Mouse (Mus musculus) adrenal gland, adult 8-10 months (tissue): ENCODE data around the gene Grik4. TPM values are rescaled to one million over a fixed set of nuclear protein-coding genes. Genes with fewer than 3 reads are reported as not detected.
A peak's percentile ranks its signal among the peaks of the same experiment; 100 is the strongest.

Source experiments
- DNase-seq: peaks from one replicate; pipeline ENCODE4 v3.0.0; 2022
- total RNA-seq, 4 experiments: library from RNA; stranded (reverse); gene quantifications; 2 replicates each; pipeline ENCODE4 v1.2.4; 2022

Grik4 gene
- total RNA-seq, 4 experiments from 2014 or later: 2.1 to 3.1 (median 2.4) TPM

DNA sequence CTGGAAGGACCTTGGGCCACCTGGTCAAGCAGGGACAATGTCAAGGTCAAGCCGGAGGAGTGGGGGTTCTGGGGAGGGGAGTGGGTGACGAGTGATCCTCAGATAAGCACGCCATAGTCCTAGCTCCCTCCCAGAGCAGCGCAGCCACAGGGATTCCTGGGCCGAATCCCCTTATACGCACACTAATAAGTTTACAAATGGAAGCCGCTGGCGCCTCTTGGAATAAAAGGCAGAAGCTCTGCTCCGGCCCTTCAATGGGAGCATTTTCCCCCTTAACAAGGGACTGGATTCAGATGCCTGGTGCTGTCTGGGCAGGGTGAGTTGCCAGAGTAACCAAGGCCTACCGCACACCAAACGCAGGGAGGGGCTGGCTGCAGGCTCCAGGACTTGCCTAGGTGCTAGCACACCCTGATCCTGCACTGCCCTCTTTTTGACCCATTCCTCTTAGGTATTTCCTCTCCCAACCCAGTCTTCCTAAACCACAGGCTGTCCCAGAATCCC, 46.2 kb downstream of the Grik4 start:
- DNase-seq: no peak

- peak; percentile 28 for DNase-seq
These were observed 46.8 kb downstream of the Grik4 start for GRCm38 (mm10) chr9:42897361-42898051.

- DNase-seq: no peak
These were observed 47.7 kb downstream of the Grik4 start for GRCm38 (mm10) chr9:42896421-42897210.

GRCm38 (mm10) chr9:42892765-42893164, 51.5 kb downstream of the Grik4 start:
- DNase-seq: no peak

DNA sequence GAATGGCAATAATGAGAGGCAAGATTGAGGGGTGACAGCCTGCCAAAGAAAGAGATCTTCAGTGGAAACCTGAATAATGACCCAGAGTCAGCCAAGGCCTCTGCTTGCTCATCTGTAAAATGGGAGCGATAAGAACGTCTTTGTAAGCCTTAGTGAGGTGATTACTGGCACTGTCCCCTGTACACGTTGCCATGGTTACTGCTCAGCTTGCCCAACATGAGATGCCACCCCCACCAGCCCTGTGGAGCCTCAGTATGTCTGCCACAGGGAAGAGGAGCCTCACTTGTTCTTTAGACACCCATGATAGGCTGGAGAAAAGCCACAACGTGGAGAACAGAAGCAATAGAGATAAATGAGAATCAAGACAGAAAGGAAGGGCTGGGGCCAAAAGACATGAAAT, 56.4 kb downstream of the Grik4 start:
- DNase-seq: no peak

DNA sequence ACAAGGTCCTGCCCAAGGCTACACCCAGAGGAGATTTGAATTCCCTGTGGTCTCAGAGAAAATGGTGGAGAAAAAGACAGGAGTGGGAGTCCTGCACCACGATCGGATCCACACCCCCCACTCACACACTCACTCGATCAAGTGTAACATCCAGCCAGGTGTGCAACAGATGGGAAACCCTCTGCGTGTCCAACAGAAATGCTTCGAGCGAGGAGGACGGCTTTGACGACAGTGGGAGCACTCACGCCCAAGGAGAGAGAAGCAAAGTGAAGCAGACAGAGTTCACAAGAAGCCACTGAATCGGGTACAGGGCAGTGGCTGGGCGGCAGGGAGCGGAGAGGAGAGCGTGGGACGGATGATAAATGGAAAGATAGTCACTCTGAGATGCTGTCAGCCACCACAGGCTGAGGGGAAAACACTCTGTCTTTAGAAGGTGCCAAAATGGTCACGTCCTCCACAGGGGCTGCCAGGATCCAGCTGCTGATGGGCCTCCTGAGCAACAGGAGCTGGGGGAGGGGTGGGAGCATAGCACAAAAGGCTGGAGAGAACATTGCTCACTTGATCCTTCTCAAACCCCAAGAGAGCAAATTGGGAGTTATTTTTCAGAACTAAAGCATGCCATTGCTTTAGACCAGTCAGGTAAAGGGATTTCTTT, 58.1 kb downstream of the Grik4 start:
- DNase-seq: no peak

DNA sequence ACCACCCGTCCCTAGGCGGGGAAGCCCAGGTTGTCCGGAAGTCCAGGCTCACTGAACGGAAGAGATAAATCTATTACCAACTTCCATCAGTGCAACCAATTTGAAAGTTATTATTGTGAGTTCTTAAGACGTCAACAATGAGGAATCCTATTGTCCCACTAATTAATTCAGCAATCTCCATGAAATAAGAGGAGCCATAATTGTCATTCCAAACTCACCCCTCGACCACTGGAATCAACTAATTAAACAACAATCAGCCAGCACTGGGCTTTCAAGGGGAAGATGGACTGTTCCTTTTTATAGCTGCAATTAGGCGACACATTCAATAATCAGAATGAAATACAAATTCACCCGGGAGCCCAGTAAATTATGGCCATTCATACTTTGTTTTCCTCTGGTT, 58.7 kb downstream of the Grik4 start:
- DNase-seq: no peak

GRCm38 (mm10) chr9:42885123-42885522, 59.2 kb downstream of the Grik4 start:
- no peak for DNase-seq

- no peak for DNase-seq
These were observed 61.1 kb downstream of the Grik4 start for GRCm38 (mm10) chr9:42883006-42883759.

- no peak for DNase-seq
These were observed 62.0 kb downstream of the Grik4 start for GRCm38 (mm10) chr9:42882313-42882712.

DNA sequence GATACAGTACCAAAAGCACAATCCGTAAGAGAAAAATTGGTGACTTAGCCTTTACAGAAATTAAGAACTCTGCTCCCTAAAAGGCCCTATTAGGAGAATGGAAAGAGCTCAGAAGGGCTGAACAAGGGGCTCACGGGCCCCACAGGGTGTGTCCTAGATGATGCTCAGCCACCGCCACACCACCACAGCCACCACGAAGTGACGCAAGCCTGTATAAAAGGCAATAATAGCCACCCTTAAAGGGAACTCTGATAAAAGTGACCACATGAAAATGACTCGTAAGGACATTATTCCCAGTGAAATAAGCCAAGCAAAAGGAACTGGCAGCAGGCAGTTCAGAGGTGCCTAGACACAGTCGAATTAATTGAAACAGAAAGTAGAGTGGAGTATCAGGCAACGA, 63.3 kb downstream of the Grik4 start:
- DNase-seq: no peak

GRCm38 (mm10) chr9:42878401-42878800, 65.9 kb downstream of the Grik4 start:
- DNase-seq: no peak

GRCm38 (mm10) chr9:42872885-42873284, 71.4 kb downstream of the Grik4 start:
- no peak for DNase-seq

- DNase-seq: peak; percentile 71
These were observed 72.6 kb downstream of the Grik4 start for GRCm38 (mm10) chr9:42871681-42872080.

DNA sequence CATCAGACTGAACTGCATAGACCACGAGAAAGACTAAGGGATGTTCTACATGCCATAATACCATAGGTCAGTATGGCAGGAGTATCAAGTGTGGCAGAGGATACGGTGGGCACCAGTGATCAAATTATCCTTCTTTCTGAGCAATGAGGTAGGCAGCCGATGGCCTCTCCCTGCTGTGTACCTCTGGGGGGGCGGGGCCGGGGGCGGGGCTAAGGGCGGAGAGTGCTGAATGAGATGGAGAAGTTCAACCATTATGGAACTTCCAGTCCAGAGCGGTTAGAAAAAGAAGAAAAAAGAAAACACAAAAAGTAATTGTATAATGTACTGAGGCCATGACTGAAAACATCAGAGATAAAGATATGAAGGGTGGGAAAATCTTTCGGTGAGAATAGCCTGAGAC, 74.0 kb downstream of the Grik4 start:
- no peak for DNase-seq

DNA sequence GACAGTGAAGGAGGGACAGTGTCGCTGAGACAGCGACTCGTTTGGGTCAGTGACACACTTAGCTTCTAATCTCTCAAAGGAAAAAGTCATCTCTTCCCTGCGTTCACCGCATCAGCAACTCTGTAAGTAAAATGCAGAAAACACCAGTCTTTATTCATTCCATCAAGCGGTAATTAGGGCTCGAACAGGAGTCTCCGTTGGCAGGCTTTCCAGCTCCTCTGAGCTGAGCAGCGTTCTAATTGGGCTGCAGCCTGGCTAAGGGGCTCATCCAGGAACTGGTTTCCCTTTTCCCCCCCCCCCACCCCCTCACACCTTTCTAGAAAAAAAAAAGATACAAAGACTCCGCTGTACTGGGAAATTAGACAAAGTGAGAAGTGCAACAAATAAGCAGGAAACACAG, 75.8 kb downstream of the Grik4 start:
- no peak for DNase-seq

GRCm38 (mm10) chr9:42866650-42867049, 77.6 kb downstream of the Grik4 start:
- no peak for DNase-seq

- DNase-seq: no peak
These were observed 79.1 kb downstream of the Grik4 start for GRCm38 (mm10) chr9:42865036-42865829.

DNA sequence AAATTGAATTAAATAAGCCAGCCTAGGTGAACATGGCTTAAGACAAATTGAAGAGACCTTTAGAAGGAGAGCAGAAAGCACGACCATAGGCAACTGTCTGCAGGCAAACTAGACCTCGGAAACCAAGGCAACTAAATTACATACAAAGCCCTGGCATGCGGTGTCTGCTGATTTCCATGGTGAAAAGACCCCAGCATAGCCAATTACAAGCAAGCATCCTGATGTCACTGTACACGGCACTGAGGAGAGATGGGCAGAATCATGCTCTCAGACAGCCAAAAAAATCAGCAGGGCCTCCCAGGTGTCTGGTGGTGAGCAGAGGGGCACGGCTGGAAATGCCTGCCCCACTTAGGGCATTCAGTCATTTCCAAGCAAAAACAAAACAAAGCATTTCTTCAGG, 80.9 kb downstream of the Grik4 start:
- no peak for DNase-seq

DNA sequence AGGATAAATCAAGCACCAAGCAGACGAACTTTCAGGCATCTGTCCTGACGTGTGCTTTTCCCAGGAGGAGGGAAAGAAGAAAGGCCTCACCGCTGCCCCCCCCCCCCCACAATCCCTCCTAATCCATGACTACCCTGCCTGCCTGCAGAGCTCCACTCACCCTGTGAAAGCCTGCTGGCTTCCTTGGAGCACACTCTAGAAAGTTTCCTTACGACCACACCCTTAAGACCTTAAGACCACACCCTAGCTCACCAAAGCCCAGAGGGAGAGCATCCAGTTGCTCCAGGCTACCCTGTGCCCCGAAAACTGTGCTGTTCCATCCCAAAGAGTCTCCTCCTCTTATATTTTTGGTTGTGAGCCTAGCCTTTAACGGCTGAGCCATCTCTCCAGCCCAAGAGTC, 82.6 kb downstream of the Grik4 start:
- DNase-seq: no peak

- DNase-seq: no peak
These were observed 83.1 kb downstream of the Grik4 start for GRCm38 (mm10) chr9:42861238-42861637.
